Mouse (Mus musculus) G1E (cell line): Measurements from ENCODE around the gene Sdhaf3.

Experiments
- CTCF ChIP-seq: IDR thresholded peaks from 2 replicates; pipeline ENCODE4 v1.5.1; 2012; ENCODE audit warnings: low read depth, low read length, inconsistent platforms, mixed read lengths
- GATA1 ChIP-seq: IDR thresholded peaks from 2 replicates; pipeline ENCODE4 v1.6.1; 2012; ENCODE audit warnings: borderline replicate concordance, low read length, inconsistent platforms, mixed read lengths
- POLR2AphosphoS5 ChIP-seq: IDR thresholded peaks from 2 replicates; pipeline ENCODE4 v1.6.1; 2012; ENCODE audit warnings: low read depth, low read length, inconsistent platforms; ENCODE audit not compliant: insufficient replicate concordance
- TAL1 ChIP-seq: conservative IDR thresholded peaks from 2 replicates; pipeline ENCODE4 v1.6.1; 2012; ENCODE audit warnings: low read depth, low read length, inconsistent platforms, mixed read lengths

DNA sequence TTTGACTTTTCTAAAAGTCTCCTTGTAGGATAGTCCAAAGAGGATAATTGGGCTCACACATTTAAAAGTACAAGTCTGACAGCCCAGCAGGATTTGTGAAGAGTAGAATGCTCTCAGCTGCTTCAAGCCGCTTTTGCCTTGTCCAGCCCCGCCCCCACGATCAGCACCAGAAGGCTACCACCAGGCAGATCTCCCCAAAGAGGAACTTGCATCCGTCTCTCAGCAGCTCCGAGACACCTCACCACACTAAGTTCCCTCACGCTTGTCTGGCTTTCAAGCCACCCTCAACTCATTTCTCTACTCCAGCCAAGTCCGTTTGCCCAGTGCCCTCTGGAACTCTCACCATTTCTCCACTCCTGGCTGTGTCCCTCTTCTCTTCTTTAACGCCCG lies 40.3 kb upstream of the Sdhaf3 start:
- no peak for TF ChIP-seq CTCF
- no peak for TF ChIP-seq TAL1
- no peak for TF ChIP-seq POLR2AphosphoS5
- no peak for TF ChIP-seq GATA1
